Mouse (Mus musculus) gastrocnemius, adult 2 months (tissue): ENCODE data around the gene Man1a. TPM values are rescaled to one million over a fixed set of nuclear protein-coding genes. Genes with fewer than 3 reads are reported as not detected.

Experiments
- DNase-seq: peaks from one replicate; pipeline ENCODE4 v3.0.0; 2022
- H3K27ac ChIP-seq: fragments of 200-600 bp; 2 replicates; pipeline ENCODE4 v1.8.1; 2022; ENCODE audit warnings: mild to moderate bottlenecking
- H3K4me3 ChIP-seq: fragments of 200-600 bp; 2 replicates; pipeline ENCODE4 v1.8.1; 2022; ENCODE audit warnings: mild to moderate bottlenecking, moderate library complexity
- CTCF ChIP-seq: fragments of 200-600 bp; IDR thresholded peaks from 2 replicates; pipeline ENCODE4 v1.8.1; 2022; ENCODE audit warnings: antibody characterized with exemption, mild to moderate bottlenecking, moderate library complexity
- intact Hi-C: fragments of 180-260 bp; cut with DNase I; formaldehyde crosslinking; loops from one replicate; pipeline ENCODE4 v1.15.1; 2025
- total RNA-seq, 2 experiments: library from RNA; stranded (reverse); gene quantifications; 2 replicates each; pipeline ENCODE4 v1.2.3; 2021

Gene Man1a
- total RNA-seq, 2 experiments from 2014 or later, result 8.4 to 10.4 TPM

GRCm38 (mm10) chr10:53996216-53996615 is 80.2 kb downstream of the Man1a start:
- no peak for TF ChIP-seq CTCF
- H3K27ac ChIP-seq, result no peak overlapping the region
- H3K4me3 ChIP-seq, result no peak overlapping the region
- intact Hi-C loops, result no loop called here
- DNase-seq, result no peak

DNA sequence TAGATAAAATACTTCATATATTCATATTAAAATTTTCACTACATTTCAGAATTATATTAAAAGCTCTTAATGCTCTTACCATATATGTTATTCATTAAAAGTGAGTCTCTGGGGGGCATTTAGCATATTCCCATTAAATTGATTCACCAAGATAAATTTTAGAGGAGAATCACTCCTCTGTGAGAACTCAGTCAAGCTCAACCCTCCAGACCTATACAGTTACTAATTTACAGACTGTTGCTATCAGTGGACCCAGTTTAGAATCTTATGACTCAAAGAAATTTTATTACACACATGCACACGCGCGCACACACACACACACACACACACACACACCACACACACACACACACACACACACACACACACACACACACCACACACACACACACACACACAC is 81.8 kb downstream of the Man1a start:
- no peak for DNase-seq
- H3K4me3 ChIP-seq, result no peak overlapping the region
- intact Hi-C loops, result no loop called here
- TF ChIP-seq CTCF, result no peak
- H3K27ac ChIP-seq, result no peak overlapping the region

DNA sequence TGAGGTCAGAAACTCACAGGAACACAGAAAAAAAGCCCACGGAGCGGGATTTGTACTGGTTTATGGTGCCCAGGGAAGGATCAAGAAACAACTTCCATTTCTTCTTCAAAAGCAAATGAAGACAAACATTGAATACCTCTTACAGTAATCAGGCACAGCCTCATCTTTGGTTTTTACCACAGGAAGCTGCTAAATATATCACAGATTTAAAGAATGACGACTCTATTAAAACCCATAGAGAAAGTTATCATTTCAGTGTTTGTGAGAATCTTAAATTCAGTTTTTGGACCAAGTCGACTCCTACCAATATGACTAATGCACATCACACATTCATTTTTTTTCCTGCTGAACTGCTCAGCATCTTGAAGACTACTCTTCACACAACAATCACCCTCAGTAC is 86.0 kb downstream of the Man1a start:
- no peak for TF ChIP-seq CTCF
- intact Hi-C loops, result no loop called here
- H3K27ac ChIP-seq, result no peak overlapping the region
- DNase-seq, result no peak
- H3K4me3 ChIP-seq, result no peak overlapping the region

GRCm38 (mm10) chr10:53984894-53985293 is 91.5 kb downstream of the Man1a start:
- intact Hi-C loops, result no loop called here
- no peak overlapping the region for H3K27ac ChIP-seq
- H3K4me3 ChIP-seq, result no peak overlapping the region
- DNase-seq, result no peak
- TF ChIP-seq CTCF, result no peak

DNA sequence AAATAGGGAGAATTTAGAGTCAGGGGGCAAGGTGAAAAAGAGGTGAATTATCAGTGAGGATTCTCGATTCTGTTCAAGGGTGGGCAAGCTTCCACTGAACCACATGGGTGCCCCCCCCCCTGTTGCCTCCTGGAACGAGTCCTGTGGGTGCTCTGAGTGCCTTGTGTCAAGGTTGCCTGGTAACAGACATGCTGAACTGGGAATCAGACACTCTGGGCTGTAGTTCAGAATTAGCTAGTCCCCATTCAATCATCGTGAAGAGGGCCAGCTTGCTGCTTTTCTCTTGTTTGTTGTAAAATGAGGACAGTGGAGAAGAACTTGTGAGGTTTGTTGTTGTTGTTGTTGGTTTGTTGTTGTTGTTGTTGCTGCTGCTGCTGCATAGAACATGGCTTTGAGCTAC is 92.3 kb downstream of the Man1a start:
- TF ChIP-seq CTCF, result no peak
- H3K4me3 ChIP-seq, result no peak overlapping the region
- intact Hi-C loops, result no loop called here
- DNase-seq, result no peak
- H3K27ac ChIP-seq, result no peak overlapping the region

DNA sequence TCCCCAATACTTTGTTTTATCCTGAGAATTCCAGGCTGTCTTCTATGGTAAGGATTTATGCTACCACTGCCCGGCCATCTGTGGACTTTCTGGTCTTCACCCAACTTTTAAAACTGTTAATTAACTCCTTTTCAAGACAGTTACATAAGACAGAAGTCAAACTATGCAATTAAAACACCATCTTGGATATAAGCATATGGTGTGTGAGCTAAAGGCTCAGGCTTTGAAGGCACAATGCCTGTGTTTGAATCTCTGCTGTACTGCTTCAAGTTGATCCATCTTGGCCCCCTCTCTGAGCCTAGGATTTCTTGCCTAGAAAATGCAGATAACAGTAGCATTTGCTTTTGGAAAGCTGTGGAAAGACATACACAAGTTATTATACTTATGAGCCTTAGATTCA is 97.8 kb downstream of the Man1a start:
- Histone ChIP-seq H3K27ac (no peak overlapping the region), H3K4me3 (no peak overlapping the region)
- intact Hi-C loops, result no loop called here
- no peak for DNase-seq
- TF ChIP-seq CTCF, result no peak

DNA sequence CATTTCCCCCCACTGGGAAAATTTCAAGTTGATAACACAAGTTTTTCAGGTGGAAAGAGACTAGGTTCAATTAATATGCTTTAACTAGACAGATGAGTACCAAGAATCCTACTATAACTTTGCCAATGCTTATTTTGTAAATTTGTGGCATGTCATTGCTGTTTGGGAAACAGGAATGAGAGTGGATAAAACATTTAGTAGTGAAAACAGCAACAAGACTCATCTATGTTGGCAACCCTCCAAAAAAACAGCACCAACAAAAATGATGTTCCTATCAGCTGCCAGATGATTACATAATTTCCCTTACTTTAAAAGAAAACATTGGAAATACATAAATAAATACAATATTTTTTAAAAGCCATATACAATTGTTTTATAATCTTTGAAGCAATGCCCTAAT is 102.2 kb downstream of the Man1a start:
- DNase-seq, result no peak
- no peak for TF ChIP-seq CTCF
- intact Hi-C loops, result no loop called here
- Histone ChIP-seq H3K4me3 (no peak overlapping the region), H3K27ac (peak overlapping the region; percentile 38)

- H3K27ac ChIP-seq, result no peak overlapping the region
- no peak for TF ChIP-seq CTCF
- intact Hi-C loops, result no loop called here
Measured at GRCm38 (mm10) chr10:53959759-53960158, 116.7 kb downstream of the Man1a start.

GRCm38 (mm10) chr10:53941597-53941996 is 134.8 kb downstream of the Man1a start:
- intact Hi-C loops, result no loop called here
- TF ChIP-seq CTCF, result no peak
- no peak overlapping the region for H3K27ac ChIP-seq
- no peak for DNase-seq
- no peak overlapping the region for H3K4me3 ChIP-seq

More at GRCm38 (mm10) chr10:53959759-53960158, 116.7 kb downstream of the Man1a start:
- H3K4me3 ChIP-seq, result no peak overlapping the region
- no peak for DNase-seq

DNA sequence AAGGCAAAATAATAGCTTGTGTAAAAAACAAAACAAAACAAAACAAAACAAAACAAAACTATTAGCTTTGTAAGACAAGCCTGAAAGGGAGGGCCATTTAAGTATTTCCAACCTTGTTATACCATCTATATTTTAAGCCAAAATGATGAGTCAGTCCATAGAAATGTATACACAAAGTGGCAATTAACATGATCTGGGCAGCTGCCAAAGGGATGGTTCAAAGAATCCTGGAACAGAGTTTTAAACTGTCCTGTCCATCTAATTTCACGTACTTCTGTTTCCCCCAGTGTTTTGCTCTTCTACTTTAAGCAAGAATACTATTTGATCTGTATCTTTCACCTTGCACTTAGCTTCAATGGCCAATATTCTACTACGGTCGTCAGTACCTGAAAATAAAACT is 138.2 kb downstream of the Man1a start:
- intact Hi-C loops, result no loop called here
- Histone ChIP-seq H3K4me3 (no peak overlapping the region), H3K27ac (no peak overlapping the region)
- no peak for TF ChIP-seq CTCF
- DNase-seq, result no peak

DNA sequence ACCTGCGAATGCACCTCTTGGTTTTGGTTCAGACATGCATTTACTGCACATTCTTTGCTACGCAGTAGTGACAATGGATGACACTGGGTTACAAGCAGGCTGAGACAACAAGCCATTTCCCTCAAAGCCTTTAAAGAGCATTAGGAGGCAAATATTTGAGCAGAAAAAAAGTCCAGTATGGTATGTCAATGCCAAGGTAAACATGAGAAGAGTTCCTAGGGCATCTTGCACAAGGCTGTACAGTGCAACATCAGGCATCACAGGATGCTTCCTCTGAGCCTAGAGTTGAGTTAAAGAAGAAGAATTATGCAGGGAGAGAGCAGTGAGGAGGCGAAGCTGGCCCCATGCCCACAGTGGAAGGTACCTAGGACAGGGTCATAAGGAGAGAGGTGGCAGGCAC is 140.3 kb downstream of the Man1a start:
- H3K4me3 ChIP-seq, result no peak overlapping the region
- TF ChIP-seq CTCF, result no peak
- DNase-seq, result no peak
- intact Hi-C loops, result no loop called here
- H3K27ac ChIP-seq, result no peak overlapping the region

DNA sequence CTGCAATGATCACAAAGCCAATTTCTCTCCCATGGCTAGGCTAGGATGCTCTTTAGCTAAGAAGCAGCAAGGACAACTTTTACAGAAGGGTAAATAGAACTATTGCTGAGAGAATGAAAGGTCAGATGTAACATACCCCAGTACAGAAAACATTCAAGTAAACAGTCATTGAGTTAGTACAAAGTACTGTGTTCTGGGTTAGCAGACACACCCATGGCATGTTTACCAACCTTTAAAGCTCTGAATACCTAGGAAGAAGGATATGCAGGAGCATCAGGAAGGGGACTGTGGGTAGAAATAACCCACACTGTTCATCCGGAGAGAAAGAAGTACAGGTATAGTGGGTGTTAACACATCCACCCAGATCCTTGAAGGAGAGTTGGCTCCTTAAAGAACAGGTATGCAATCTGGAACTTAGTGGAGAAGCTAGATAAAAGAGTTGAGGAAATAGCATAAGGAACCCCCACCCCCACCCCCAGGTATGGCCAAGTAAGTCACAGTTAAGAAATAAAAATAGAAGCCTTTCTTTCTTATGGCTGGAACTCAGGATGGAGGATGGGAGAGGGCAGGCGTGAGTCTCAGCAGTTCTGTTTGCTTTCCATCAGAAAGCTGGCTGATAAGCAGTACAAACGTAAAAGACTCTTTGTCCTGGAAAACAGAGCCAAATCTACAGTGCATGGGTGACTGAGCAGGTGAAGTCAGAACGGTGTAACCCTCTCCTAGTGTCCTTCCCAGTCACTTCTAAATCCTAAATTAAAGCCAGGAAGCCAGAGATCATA is 146.5 kb downstream of the Man1a start:
- no peak for DNase-seq
- no peak for TF ChIP-seq CTCF
- intact Hi-C loops, result no loop called here
- H3K4me3 ChIP-seq, result no peak overlapping the region
- H3K27ac ChIP-seq, result no peak overlapping the region

- peak; percentile 25 for DNase-seq
- intact Hi-C loops, result no loop called here
- TF ChIP-seq CTCF, result no peak
- no peak overlapping the region for H3K4me3 ChIP-seq
- no peak overlapping the region for H3K27ac ChIP-seq
Measured at GRCm38 (mm10) chr10:53927904-53928303, 148.5 kb downstream of the Man1a start.

DNA sequence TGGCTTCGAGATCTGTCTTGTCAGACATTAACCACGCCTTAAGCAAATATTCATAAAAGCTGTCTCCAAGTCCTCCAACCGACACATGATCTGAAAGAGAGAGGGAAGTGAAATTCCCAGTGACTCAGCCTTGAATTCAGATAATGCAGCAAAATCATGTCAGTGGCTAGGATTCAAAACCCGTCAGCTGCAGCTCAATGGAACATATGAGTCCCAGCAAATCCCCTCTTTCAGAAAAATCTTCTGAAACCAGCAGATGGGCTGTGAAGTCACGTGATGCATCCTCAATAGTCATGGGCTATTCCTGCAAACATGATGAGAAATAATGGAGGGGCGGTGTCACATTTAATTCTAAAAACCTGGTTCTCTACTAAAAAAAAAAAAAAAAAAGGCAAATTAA is 151.0 kb downstream of the Man1a start:
- DNase-seq, result no peak
- no peak for TF ChIP-seq CTCF
- Histone ChIP-seq H3K27ac (no peak overlapping the region), H3K4me3 (no peak overlapping the region)
- intact Hi-C loops, result no loop called here
